Mouse (Mus musculus): Measurements from ENCODE around the gene Fam240b. TPM values are rescaled to one million over a fixed set of nuclear protein-coding genes. Genes with fewer than 3 reads are reported as not detected.

Gene Fam240b
- not detected in 2 replicates for polyA plus RNA-seq (2012; rRNA removed)

DNA sequence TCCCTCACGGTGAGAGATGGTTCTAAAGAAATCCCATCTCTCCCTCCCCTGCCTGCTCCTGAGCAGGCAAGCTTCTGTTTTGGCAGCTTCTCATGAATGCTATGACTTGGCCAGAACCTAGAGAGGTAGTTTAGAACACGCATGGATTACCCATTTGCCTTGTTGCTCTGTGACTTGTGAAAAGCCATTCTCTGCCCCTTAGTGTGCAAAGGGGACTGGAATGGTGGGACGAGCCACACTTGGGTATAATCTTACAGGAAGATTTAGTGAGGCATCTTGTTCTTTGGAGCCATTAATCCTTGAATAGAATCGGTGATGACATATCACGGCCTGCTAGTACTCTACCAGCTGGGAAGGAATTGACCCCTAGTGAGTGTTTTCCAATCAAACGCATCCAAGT lies at the start of gene Fam240b:
Gene Fam240b, minus strand, starts transcription at position 101 of the 400 bp plus-strand sequence.
- H3K4me1 ChIP-seq (ENCODE audit: control insufficient read depth, insufficient read depth, low read length): no peaks in the 10 kb centered on the region
- H3K4me3 ChIP-seq (replicated peaks; ENCODE audit: extremely low read depth, low read depth, low read length): no peak within 1 kb of the TSS
- no peak for DNase-seq
- 83% methylated on average over 6 of the region's 6 CpGs for WGBS
- TF ChIP-seq CTCF (IDR thresholded peaks at IDR 0.05; ENCODE audit: insufficient read depth, low read length): no peak

DNA sequence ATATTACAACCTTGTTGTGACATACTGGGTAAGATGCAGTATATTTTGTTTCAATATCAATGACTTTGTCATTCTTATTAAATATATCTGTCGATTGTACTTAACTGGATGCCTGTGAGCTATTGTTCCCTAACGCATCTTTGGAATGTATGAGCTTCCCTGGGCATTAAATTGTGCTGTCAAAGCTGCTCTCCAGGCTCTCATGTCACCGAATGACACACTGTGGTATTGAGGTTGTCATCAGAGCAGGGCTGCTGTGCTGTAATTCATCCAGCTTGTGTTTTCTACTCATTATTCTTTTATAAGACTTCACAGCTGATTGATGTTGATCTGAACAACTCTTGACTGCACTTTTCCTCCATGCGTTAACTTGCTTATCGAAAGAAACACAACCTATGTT lies 32.5 kb upstream of the Fam240b start:
- no peak overlapping the region for H3K4me3 ChIP-seq (replicated peaks; ENCODE audit: extremely low read depth, low read depth, low read length)
- no peaks in the 10 kb centered on the region for H3K4me1 ChIP-seq (ENCODE audit: control insufficient read depth, insufficient read depth, low read length)
- WGBS: 80% methylated on average over 5 of the region's 5 CpGs
- TF ChIP-seq CTCF (IDR thresholded peaks at IDR 0.05; ENCODE audit: insufficient read depth, low read length) (no peak), POLR2A (IDR thresholded peaks at IDR 0.05; ENCODE audit: borderline replicate concordance, extremely low read depth, low read depth, low read length) (no peak)
- no peak for DNase-seq

DNA sequence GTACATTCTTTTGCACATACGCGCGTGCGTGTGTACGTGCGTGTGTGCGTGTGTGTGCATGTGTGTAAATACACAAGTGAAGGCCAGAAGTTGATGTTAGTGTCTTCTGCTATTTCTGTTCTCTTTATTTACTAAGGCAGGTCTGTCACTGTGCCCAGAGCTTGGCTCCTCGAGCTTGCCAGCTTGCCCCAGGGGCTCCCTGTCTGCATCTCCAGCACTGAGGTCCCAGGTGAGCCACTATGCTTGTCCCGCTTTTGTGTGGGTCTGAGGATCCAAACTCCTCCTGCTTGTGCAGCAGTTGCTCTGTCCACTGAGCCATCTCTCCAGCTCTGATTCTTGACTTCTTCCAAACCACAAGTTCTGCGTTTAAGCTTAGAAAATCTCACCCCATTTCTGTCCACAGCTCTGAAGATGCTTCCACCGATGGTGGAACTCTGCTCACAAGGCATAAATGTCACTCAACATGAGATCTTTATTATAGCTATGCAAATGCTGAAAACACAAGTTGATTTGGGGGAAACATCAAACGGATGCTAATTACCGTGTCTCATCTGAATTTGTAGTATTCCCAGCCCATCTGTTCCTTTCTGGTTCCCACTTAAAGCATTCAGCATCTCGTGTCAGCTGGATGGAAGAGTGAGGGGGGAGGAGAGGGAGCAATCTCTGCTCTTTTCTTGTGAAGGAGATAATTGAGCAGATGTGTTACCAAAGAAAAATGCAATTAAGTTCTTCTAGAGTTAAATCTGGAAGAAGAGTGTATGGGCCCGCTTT lies 29.1 kb upstream of the Fam240b start:
- TF ChIP-seq CTCF (IDR thresholded peaks at IDR 0.05; ENCODE audit: insufficient read depth, low read length): no peak
- no peak for TF ChIP-seq POLR2A (IDR thresholded peaks at IDR 0.05; ENCODE audit: borderline replicate concordance, extremely low read depth, low read depth, low read length)
- Histone ChIP-seq H3K4me3 (replicated peaks; ENCODE audit: extremely low read depth, low read depth, low read length) (no peak overlapping the region), H3K4me1 (ENCODE audit: control insufficient read depth, insufficient read depth, low read length) (no peaks in the 10 kb centered on the region)
- 81% methylated on average over 15 of the region's 15 CpGs for WGBS
- no peak for DNase-seq

DNA sequence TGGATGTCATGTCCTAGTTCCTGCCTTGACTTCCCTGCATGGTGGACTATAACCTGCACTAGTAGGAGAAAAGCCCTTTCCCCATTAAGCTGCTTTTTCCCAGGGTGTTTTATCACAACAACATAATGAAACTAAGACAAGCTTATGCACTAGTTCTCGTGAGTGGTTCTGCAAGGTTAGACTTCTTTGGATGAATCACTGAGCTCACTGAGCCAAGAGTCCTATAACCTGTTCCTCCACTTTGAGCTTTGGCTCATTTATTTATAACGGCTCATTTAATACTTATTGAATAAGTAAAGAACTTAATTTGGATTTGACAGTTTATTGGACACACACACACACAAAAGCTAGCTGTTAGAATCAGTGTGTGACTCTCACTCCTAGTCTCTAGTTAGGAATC lies 16.7 kb upstream of the Fam240b start:
- H3K4me3 ChIP-seq (replicated peaks; ENCODE audit: extremely low read depth, low read depth, low read length): no peak overlapping the region
- no peaks in the 10 kb centered on the region for H3K4me1 ChIP-seq (ENCODE audit: control insufficient read depth, insufficient read depth, low read length)
- 59% methylated on average over 2 of the region's 2 CpGs for WGBS
- no peak for TF ChIP-seq CTCF (IDR thresholded peaks at IDR 0.05; ENCODE audit: insufficient read depth, low read length)
- no peak for TF ChIP-seq POLR2A (IDR thresholded peaks at IDR 0.05; ENCODE audit: borderline replicate concordance, extremely low read depth, low read depth, low read length)
- DNase-seq: no peak

DNA sequence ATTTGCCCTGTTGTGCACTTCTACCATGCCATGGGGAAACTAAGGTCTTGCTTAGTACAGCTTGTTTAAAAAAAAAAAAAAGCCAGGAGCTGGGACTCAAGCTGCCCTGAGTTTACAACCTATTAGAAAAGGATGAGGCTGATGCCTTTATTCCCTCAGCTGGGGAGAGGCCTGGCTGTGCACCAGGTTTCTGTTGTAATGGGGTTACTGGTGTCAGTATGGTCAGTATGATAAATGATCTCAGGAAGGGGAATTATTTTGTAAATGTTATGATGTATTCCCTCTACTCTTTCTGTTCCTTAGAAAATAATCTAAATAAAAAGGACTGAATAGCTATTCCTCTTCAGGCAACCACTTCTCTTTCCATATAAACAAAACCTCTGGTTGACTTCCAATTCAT lies 14.0 kb upstream of the Fam240b start:
- H3K4me1 ChIP-seq (ENCODE audit: control insufficient read depth, insufficient read depth, low read length): no peaks in the 10 kb centered on the region
- DNase-seq: no peak
- TF ChIP-seq CTCF (IDR thresholded peaks at IDR 0.05; ENCODE audit: insufficient read depth, low read length): no peak
- TF ChIP-seq POLR2A (IDR thresholded peaks at IDR 0.05; ENCODE audit: borderline replicate concordance, extremely low read depth, low read depth, low read length): no peak
- H3K4me3 ChIP-seq (replicated peaks; ENCODE audit: extremely low read depth, low read depth, low read length): no peak overlapping the region

DNA sequence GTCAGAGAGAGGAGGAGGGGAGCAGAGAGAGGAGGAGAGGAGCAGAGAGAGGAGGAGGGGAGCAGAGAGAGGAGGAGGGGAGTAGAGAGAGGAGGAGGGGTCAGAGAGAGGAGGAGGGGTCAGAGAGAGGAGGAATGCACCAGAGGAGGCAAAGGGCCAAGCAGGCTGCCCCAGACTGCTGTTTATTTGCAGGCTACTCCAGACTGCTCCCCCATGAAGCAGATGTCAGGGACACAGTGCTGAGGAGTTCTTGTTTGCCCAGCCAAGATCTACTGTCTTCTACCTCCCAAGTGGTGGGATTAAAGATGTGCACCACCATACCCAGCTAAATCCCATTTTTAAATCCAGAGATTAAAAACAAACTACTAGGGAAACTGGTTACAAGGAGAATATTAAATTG lies 9.8 kb upstream of the Fam240b start:
- DNase-seq: no peak
- TF ChIP-seq POLR2A (IDR thresholded peaks at IDR 0.05; ENCODE audit: borderline replicate concordance, extremely low read depth, low read depth, low read length): no peak
- TF ChIP-seq CTCF (IDR thresholded peaks at IDR 0.05; ENCODE audit: insufficient read depth, low read length): no peak
- Histone ChIP-seq H3K4me1 (ENCODE audit: control insufficient read depth, insufficient read depth, low read length) (no peaks in the 10 kb centered on the region), H3K4me3 (replicated peaks; ENCODE audit: extremely low read depth, low read depth, low read length) (no peak overlapping the region)

DNA sequence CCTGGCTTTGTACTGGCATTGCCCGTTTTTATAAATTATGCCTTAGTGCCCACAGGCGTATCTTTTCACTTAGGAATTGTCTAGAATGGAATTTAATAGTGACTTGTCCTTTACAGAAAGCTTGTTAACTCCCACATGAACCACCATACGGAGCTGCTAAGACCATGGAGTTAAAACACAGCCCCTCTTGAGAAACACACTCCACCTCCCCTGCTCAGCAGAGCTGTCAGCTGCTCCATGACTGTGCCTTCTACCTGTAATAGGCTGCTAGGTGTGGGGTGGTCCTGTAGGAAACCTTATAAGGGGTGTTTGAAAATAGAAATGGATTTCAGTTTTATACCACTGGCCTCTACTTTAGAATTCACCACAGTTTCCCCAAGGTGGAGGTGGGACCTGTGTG lies 5.2 kb upstream of the Fam240b start:
- 83% methylated on average over 3 of the region's 3 CpGs for WGBS
- DNase-seq: no peak
- TF ChIP-seq POLR2A (IDR thresholded peaks at IDR 0.05; ENCODE audit: borderline replicate concordance, extremely low read depth, low read depth, low read length) (no peak), CTCF (IDR thresholded peaks at IDR 0.05; ENCODE audit: insufficient read depth, low read length) (no peak)
- H3K4me3 ChIP-seq (replicated peaks; ENCODE audit: extremely low read depth, low read depth, low read length): no peak overlapping the region
- H3K4me1 ChIP-seq (ENCODE audit: control insufficient read depth, insufficient read depth, low read length): no peaks in the 10 kb centered on the region

DNA sequence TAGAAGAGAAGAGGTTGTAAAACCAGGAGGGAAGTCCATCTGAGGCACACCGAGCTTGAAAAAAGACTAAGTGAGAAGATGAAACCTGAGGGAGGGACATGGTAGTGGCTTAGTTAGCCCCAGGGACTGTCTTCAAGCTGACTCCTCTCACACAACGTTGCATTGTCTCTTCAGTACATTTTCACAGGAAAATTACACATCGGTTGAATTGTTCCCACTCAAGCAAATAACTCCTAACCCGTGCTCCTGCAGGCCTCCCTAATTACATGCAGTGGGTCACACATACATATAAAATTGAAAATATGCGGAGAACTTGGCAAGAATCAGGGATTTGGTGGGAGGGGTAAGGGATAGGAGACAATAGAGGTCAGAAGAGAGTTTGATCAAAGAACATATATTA lies 4.0 kb downstream of the Fam240b start:
- Histone ChIP-seq H3K4me1 (ENCODE audit: control insufficient read depth, insufficient read depth, low read length) (no peaks in the 10 kb centered on the region), H3K4me3 (replicated peaks; ENCODE audit: extremely low read depth, low read depth, low read length) (no peak overlapping the region)
- no peak for DNase-seq
- TF ChIP-seq POLR2A (IDR thresholded peaks at IDR 0.05; ENCODE audit: borderline replicate concordance, extremely low read depth, low read depth, low read length): no peak
- TF ChIP-seq CTCF (IDR thresholded peaks at IDR 0.05; ENCODE audit: insufficient read depth, low read length): no peak
- 71% methylated on average over 5 of the region's 5 CpGs for WGBS

DNA sequence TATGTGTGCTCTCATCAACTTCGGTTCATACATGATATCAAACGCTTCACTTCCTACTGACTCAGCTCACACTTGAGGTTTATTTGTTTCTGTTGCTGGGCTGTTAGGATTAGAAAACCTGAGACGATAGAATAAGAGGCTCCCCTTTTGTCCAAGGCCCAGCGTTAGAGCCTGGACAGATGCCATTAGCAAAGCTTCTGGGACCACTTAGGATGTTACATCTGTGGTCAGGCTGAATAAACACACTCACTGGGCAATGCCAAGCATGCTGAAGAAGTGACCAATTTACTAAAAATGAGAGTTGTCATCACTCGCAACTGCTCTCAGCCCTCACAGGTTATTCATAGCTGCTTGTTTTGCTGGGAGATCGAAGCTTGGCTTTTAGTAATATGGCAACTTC lies 7.7 kb downstream of the Fam240b start:
- 56% methylated on average over 6 of the region's 6 CpGs for WGBS
- Histone ChIP-seq H3K4me1 (ENCODE audit: control insufficient read depth, insufficient read depth, low read length) (no peaks in the 10 kb centered on the region), H3K4me3 (replicated peaks; ENCODE audit: extremely low read depth, low read depth, low read length) (no peak overlapping the region)
- no peak for DNase-seq
- TF ChIP-seq CTCF (IDR thresholded peaks at IDR 0.05; ENCODE audit: insufficient read depth, low read length) (no peak), POLR2A (IDR thresholded peaks at IDR 0.05; ENCODE audit: borderline replicate concordance, extremely low read depth, low read depth, low read length) (no peak)

DNA sequence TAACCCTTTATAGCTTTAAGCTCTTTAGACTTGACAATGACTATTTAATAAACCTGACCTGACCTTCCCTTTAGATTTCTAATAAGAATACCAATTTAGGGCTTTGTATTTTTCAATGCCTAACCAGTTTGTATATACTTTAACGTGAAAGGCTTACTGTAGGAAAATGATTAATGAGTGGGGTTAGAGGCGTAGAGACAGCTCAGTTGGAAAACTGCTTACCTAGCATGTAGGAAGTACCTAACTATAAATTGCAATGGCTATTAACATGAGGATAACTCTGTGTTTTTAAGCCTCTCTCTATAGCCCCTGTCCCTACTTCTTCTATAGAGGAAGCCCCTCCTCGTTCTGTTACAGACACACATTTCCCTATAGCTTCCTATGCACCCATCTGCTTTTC lies 17.6 kb downstream of the Fam240b start:
- H3K4me1 ChIP-seq (ENCODE audit: control insufficient read depth, insufficient read depth, low read length): no peaks in the 10 kb centered on the region
- TF ChIP-seq CTCF (IDR thresholded peaks at IDR 0.05; ENCODE audit: insufficient read depth, low read length): no peak
- TF ChIP-seq POLR2A (IDR thresholded peaks at IDR 0.05; ENCODE audit: borderline replicate concordance, extremely low read depth, low read depth, low read length): no peak
- 51% methylated on average over 3 of the region's 3 CpGs for WGBS
- H3K4me3 ChIP-seq (replicated peaks; ENCODE audit: extremely low read depth, low read depth, low read length): no peak overlapping the region
- DNase-seq: no peak
